Mouse (Mus musculus): ENCODE results near the gene Col4a2. TPM values are rescaled to one million over a fixed set of nuclear protein-coding genes. Genes with fewer than 3 reads are reported as not detected.

The Col4a2 gene
- polyA plus RNA-seq, 1 experiment from 2014 or later: 36.2 TPM

DNA sequence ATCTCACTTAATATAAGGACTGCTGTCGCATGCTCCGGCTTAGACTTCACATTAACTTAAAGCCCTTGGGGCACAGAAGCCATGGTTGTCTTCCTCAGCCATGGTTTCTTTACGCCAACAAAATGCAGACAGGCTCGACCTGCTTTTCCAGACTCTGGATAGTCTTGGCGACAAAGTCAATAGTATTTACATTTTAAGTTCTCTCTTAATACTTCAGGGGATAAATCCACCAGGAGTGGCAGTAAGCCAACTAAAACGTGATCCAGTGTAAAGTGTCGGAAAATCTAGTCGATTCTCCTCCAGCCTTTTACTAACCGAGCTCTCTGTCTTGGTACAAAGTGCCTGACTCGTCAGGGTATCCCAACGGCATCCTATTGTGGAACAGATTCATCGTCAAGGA lies 185.7 kb downstream of the Col4a2 start:
- ATAC-seq (ENCODE audit: insufficient read depth, low FRiP score, low TSS enrichment): no peak
- Histone ChIP-seq H3K4me3 (ENCODE audit: low read depth, low read length) (peak overlapping the region; percentile 94), H3K4me2 (ENCODE audit: low read depth) (peak overlapping the region; percentile 64), H3K27ac (ENCODE audit: low read depth, low read length) (no peak overlapping the region), H3K9me3 (ENCODE audit: control insufficient read depth, low read length) (no peaks in the 10 kb centered on the region), H3K27me3 (ENCODE audit: control insufficient read depth, insufficient read depth, low read length) (no peaks in the 10 kb centered on the region), H3K4me1 (ENCODE audit: control insufficient read depth, insufficient read depth, low read length) (no peaks in the 10 kb centered on the region; the same call in 1 of the 2 replicates), H3K36me3 (ENCODE audit: control insufficient read depth, insufficient read depth, low read length) (peaks cover 2% of the 10 kb centered on the region; the same call in 1 of the 2 replicates), H3K9ac (ENCODE audit: low read length) (no peak overlapping the region)
- no peak for DNase-seq (ENCODE audit: low spot score)
- WGBS: 78% methylated on average over 12 of the region's 12 CpGs

Other genes starting within 250 kb of the Col4a2 start
- gene Col4a1, start within 50 bp of the Col4a2 start, polyA plus RNA-seq (2014; fragmentation: Nextera tagmentation; extraction: Ambion mirVana): 125 and 130 TPM in 2 replicates
- gene Rab20, start 165.9 kb downstream of the Col4a2 start, polyA plus RNA-seq (2014; fragmentation: Nextera tagmentation; extraction: Ambion mirVana): 0.95 and 1.5 TPM in 2 replicates
- gene Naxd, start 184.7 kb downstream of the Col4a2 start, polyA plus RNA-seq (2014; fragmentation: Nextera tagmentation; extraction: Ambion mirVana): 108 TPM in 2 replicates
- 19.1 and 20.1 TPM in 2 replicates for gene Cars2, start 238.0 kb downstream of the Col4a2 start, polyA plus RNA-seq (2014; fragmentation: Nextera tagmentation; extraction: Ambion mirVana)
- gene Ing1, start 242.8 kb downstream of the Col4a2 start, polyA plus RNA-seq (2014; fragmentation: Nextera tagmentation; extraction: Ambion mirVana): 47.7 and 48.6 TPM in 2 replicates